Mouse (Mus musculus): ENCODE results near the gene Mrpl50.
"Not testable (repeated sequence)": the region's sequence is repeated elsewhere in the genome, so short reads cannot be mapped to it uniquely, and the experiment has no call there.

Mrpl50 gene

DNA sequence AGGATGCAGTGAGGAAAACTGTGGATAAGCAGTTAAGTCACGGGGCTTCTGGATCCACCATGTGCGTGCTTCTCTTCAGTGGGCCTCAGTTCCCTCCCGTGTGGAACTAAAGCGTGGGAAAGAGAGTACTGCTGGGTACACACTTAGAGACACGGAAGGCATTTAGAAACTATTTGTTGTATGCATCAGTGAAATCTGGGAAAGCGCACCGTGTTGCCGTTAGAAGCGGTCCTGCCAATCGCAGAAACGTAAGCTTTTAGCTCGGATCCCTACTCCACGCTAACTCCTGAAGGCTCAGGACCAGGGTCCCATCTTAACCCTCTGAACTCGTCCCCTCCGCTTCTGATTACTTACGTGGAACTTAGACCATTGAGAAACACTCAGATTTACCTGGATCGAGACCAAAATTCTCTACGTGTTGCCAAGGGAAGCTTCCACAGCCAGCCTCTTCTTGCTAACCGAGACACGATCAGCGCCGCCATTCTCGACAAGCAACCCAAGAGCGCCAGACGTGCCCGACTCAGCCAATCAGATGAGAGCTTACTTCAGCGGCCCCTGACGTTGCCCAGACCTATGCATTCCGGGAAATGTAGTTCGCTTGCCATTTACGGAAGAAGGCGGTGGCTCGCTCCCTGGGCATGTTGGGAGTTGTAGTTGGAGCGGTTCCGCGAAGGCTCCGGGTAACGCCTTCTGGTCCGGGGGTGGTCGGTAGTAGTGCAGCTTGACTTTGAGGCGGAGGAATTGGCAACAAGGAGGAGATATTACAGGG is at the start of gene Mrpl50, which contains the start of gene Zfp189:
Mrpl50 (minus strand) TSS at position 522 of the 769 bp plus-strand sequence.
Zfp189 (plus strand) TSS at position 605 of the 769 bp plus-strand sequence.
- peak; percentile 98 for DNase-seq (ENCODE audit: low read depth, low spot score)

DNA sequence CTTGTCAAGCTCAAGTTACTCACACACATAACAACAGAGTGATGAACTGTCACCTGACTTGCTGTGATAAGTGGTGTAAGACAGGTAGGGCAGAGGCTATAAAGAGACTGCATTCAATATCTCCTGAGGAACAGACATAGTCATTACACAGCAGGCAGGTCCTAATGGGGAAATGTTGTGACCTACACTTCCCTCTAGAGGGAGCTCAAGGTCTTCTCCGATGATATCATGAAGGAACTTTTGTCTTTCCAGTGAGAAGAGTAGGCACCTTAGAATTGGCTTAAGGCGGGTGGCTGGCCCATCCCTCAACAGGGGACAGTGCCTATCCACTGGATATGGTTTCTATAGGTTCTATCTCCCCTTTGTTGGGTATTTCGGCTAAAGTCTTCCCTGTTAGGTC is 46.7 kb upstream of the Mrpl50 start:
- peak; percentile 81 for DNase-seq (ENCODE audit: low read depth, low spot score)

DNA sequence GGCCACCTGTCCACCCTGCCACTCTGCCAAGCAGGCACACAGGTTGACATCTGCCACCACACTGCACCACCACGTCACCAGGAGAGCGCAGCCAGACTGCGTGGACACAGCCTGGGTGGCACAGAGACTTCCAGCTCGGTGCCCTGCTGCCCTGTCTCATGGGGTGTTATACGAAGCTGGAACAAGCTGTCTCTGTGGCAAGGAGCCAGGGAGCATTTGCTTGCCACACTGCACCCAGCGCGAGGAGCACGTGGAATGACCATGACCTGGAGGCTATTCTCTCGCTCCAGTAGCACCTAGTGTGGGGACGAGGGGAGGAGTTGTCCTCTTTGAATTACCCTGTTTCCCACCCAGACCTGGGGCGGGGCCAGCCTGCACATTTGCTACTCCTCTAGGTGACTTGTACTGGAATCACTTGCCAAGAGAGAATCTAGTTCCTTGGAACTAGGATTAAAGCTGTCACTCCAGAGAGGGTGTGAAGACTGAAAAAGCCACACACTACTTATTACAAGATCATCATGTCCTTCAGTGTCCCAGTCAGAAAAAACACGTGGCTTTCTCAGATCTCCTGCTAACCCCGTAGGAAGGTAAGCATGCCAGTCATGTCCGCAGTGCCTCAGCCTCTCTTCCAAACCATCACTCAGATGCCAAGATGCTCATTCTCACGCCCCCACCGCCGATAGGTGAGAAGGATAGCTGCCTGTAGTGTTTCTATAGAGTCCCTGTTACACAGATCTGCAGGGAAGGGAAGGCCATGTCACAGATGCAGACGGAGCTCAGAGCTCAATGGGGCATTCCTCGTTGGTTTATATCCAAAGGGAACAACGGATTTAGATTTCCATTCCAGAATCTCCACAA is 39.3 kb upstream of the Mrpl50 start:
- DNase-seq (ENCODE audit: low read depth, low spot score), result no peak

DNA sequence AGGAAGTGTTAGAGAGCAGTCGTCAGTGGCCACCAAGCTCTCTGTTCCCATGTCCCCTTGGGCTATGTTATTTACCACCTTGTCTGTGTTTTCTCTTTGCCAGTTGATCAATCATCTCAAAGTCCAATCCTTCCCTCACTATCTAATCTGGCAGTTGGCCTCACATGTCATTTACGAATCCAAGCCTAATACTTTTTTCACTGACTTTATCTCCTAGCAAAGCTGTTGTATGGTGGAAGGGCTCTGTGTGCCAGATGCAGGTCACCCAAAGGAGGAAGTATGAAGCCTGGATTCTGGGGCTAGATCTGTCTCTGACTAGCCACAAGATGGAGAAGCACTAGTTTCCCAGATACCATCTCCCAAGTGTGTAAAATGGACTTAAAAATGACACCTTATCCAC is 37.3 kb upstream of the Mrpl50 start:
- DNase-seq (ENCODE audit: low read depth, low spot score), result no peak

DNA sequence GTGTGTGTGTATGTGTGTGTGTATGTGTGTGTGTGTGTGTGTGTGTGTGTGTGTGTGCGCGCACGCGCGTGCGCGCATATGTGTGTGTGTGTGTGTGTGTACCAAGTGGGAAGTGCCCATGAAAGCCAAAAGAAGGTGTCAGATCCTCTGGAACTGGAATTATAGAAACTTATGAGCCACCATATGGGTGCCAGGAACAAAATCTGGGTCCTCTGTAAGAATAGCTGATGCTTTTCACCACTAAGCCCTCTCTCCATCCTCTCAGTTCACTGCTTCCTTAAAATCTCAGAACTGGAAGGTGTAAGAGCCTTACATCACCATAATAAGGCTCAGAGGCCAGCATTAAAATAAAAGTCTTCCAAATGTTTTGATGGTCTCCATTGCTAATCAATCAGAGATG is 36.5 kb upstream of the Mrpl50 start:
- DNase-seq (ENCODE audit: low read depth, low spot score), result no peak

DNA sequence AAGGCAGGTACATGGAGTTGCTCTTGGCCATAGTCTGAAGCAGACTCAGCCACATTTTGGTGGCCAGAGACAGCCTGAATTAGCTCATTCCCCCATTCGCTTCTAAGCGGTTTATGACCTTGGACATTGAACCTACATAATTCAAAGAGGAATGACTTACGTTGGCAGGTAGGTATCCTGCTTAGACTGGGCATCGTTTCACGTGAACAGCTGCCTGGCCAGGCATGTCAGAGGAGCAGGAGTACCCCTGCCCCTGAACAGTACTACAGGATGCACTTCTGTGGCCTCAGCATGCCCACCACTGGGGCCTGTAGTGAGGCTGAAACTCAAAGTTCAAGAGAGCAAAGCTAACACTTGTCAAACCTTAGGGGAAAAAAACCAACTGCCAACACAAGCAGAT is 32.5 kb upstream of the Mrpl50 start:
- no peak for DNase-seq (ENCODE audit: low read depth, low spot score)

DNA sequence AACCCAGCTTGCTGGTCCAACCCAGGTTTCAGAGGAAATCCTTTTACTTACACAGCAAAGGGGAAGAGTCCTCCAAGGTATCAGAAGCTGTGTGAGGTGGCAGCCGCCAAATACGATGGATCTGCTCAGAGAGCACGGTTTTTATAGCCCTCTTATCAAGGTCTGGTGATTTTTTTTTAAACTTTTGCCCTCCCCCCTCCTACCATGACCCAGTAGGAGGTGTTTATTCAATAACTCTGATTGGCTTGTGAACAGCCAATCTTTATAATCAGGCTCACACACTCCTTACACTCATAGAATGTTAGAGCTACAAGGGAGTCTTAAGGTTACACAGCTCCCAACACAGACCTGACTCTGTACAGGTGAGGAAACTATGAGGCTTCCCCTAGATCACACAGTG is 28.5 kb upstream of the Mrpl50 start, which contains the start of gene Aldob:
Aldob (minus strand) TSS at position 164 of the 400 bp plus-strand sequence.
- no peak for DNase-seq (ENCODE audit: low read depth, low spot score)

DNA sequence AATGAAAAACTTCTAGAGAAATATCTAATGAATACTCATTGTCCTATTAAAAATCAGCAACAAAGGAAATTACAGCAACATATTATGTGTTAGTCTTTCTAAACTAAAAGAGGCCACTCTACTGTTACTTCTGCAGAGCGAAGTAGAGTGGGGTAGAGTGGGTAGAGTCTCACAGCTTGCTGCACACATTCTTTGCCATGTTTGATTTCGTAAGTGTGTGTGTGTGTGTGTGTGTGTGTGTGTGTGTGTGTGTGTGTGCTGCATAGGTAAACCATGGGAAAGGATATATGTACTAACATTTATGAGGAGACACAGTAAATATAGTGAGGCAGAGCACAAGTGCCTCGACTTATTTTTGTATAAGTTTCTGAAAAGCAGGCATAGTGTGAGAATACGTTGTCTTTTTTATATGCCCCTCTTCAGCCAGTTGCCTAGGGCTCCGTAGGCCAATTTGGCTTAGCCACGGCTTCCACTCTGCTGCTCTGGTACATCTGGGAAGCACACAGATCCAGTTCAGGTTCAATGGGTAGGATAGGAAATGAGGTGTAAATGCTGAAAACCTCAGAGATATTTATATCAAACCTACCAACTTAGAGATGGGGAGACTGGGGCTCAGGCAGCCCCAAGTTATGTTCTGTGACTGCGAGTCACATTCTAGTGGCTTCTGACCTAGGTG is 26.8 kb upstream of the Mrpl50 start:
- DNase-seq (ENCODE audit: low read depth, low spot score), result no peak

DNA sequence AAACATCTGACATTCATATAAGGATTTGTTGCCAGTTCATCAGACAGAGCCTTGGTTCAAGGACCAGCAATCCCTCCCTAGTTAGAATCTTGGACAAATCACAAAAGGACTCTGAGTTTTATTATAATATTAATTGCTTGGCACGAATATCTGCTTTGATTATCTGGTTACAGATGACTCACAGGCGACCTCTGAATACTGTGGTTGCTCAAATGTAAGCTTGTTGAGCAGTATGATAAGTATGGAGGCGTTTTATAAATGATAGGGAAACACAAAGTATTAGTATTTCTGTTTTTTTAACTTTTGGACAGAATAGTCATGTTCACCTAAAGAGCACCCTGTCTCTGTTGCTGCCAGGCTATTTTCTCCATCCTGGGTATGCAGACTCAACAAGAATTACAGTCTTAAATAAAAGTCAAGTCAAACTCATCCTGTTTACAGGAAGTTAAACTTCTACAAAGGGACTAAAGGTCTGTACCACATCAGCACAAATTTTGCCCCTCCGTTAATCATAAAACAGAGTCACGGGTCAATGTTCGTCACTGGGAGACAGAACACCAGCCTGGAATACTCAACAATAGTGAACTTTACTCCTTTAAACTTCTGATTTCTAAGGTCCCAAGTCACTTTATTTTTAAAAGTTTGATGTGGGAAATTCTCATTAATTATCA is 26.1 kb upstream of the Mrpl50 start:
- no peak for DNase-seq (ENCODE audit: low read depth, low spot score)

DNA sequence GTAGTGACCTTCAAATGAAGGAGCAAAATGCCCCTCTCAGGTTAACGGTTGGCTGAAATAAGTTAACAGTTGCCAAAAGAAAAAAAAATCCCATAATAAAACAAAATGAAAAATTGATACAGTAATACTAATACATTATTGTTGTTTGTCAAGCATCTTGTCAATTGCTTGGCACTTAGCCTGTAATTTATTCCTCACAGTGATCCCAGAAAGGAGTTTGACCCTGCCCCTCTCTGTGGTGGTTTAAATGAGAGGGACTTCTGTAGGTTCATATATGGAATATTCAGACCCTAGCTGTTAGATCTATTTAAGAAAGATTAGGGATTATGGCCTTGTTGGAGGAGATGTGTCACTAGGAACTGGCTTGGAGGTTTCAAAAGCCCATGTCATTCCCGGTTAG is 25.1 kb upstream of the Mrpl50 start:
- DNase-seq (ENCODE audit: low read depth, low spot score), result no peak

DNA sequence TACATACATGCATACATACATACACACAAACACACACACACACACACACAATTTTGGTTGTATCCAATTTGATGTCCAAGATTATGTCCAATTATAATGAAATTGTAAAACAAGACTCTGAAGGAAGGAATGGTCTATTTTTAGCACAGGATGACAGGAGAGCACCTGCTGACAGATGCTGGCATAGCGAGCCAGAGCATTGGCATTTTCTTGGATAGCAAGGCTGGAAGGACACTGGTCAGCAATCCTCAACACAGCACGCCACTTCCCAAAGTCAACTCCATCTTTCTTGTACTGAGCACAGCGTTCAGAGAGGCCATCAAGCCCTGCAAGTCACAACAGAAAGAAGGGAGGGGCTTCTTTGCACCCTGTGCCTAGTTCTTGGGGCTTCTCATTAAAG is 20.1 kb upstream of the Mrpl50 start:
- DNase-seq (ENCODE audit: low read depth, low spot score), result no peak

DNA sequence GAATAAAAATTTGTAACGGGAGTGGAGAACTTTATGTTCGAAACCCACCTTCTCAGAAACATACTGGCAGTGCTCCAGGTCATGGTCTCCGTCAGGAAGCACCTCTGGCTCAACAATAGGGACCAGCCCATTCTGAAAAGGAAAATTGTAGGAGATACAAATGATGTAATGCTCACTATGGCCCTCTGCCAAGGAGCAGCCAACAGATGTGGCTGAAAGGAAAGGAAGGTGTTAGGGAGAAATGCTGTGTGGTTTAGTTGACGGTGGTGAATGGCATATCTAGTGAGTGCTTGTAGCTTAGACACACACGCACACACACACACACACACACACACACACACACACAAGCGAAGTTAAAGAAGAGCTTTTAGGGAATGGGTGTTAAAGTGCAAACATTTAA is 18.8 kb upstream of the Mrpl50 start:
- DNase-seq (ENCODE audit: low read depth, low spot score), result no peak

DNA sequence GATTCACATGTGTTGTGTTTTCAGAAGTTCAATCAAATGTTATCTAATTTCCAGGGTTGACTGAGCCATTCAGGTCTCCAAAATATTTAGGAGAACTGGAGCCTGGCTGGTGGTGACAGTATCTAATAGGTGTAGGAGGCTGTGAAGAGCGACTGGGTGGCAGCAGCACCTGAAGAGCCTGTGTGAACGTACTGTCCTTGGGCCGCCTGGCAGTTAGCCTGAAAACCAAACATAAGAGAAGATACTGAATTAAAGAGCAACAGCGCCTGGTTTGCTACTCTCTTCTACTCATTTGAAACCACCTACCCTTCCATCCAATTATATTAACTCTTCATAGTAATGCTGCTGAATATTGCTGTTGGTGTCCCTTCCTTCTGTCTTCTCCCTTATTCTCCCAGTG is 15.8 kb upstream of the Mrpl50 start:
- no peak for DNase-seq (ENCODE audit: low read depth, low spot score)

DNA sequence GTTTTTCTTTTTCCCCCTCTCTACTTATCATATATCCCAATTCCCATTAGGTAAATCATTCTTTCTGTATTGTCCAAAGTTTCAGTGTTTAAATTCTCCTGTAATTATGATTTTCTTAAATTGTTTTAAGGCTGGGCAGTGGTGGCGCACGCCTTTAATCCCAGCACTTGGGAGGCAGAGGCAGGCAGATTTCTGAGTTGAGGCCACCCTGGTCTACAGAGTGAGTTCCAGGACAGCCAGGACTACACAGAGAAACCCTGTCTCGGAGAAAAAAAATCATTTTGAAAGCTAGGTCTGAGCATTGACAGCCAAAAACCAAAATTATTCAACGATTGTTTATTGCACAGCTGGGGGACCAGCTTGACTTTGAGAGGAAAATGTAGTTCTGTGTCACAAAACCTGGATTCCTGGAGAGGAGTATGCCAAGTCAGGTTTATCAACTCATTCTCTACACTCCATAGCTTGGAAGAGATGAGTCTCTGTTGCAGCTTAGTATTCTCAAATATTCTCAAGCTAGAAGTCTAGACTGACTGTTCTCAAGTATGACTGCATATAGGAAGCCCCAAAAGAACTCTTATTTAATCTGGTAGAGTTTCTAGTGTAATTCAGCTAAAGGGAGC is 14.9 kb upstream of the Mrpl50 start:
- DNase-seq (ENCODE audit: low read depth, low spot score), result no peak

DNA sequence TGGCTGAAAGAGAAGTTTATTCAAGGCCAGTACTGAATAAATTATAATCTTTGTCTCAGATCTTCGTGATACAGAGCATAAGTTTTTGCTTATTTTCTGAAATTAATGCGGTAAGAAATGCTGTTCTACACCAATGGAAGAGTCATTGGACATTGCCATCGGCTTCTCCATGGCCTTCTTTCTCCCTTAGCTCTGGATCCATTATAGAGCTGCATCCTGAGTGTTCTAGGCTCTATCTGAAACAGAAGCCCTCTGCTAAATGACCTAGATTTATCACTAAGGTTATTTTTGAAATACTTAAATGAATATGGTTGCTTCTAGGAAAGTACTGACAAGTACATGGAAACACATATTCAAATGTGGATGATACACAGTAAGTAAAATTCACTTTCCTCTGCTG is 14.1 kb upstream of the Mrpl50 start:
- no peak for DNase-seq (ENCODE audit: low read depth, low spot score)

DNA sequence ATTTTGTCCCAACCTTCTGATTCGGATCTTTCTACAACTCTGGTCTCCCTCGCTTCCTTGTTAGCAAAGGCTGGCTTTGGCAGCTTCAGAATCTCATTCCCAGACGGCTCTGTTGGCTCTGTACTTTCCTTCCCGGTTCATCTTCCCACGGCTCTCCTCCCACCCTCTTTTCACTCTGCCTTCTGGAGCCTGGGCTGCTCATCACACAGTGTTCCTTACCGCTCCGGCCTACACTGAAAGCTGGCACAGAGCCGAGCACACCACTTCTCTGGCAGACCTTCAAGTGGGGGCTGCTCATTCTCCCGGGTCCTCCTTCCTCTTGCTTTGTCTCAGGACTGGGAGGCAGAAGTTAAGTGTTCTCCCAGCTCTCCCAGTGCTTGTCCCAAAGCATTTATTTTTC is 1.7 kb upstream of the Mrpl50 start:
- DNase-seq (ENCODE audit: low read depth, low spot score), result no peak

DNA sequence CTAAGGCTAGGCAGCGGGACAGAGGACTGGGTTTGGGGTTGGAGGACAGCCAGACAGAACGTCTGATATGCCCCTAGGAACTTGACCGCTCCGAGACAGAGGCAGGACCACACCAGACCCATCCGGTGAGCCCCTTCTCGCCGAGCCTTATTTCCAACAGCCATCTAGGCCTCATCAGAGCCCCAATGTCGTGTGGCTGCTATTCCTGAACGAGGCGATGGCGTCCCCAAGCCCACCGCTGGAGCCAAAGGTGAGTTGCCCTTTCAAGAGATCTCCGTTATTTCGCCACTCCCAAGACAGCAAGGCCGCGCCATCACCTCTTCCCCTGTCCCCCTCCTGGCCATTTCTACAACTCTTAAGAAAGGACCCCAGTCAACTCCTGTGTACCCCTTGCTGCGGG is 453 bp upstream of the Mrpl50 start:
- DNase-seq (ENCODE audit: low read depth, low spot score), result no peak

DNA sequence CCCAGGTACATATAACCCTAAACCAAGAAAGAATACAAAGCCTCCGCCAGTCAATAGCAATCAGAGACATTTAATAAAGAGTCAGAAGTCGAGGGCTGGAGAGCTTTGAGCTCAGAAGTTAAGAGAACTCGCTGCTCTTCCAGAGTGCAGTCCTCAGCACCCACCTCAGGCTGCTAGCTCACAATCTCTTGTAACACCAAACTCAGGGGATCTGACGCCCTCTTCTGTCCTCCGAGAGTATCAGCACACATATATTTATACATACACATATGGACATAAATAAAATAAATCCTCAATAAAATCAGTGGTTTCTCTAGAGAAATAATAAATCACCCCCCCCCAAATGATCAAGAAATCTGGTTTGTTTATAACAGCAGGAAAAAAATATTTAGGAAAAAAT is 1.4 kb downstream of the Mrpl50 start:
- DNase-seq (ENCODE audit: low read depth, low spot score), result peak; percentile 87

DNA sequence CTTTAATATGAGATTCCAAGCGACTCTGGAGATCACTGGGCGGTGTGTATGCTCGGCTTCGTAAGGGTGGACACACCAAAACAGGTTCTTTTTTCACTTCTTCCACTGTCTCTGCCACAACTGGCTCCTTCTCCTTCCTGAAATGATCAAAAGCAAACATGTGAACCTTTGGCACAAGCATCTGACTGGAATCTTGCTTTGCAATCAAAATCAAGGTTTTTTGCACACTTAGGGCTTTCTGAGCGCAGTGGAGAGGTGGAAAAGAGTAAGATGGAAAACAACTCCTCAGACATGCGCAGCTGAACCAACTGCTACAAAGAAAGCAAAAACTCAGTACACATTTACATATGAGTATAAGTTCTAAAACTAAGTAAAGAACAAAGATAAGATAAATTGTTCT is 6.5 kb downstream of the Mrpl50 start:
- DNase-seq (ENCODE audit: low read depth, low spot score), result no peak

DNA sequence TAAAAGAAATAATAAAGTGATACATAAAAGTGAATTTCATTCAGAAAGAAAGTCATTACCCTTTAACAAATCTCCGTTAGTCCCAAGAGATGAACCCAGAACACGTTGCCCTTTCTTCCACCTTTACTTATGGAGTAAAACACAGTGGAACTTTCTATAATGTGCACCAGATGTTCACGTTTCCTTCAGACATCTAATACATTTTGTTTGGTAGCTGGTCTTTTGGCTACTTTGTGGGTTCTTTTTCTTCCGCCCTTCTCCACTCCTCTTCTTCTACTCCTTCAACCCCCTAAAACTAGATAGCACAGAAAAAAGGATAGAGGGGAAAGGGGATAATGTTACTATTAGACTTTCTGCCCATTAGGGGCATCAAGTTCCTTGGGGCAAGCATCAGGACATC is 8.3 kb downstream of the Mrpl50 start:
- DNase-seq (ENCODE audit: low read depth, low spot score), result no peak

DNA sequence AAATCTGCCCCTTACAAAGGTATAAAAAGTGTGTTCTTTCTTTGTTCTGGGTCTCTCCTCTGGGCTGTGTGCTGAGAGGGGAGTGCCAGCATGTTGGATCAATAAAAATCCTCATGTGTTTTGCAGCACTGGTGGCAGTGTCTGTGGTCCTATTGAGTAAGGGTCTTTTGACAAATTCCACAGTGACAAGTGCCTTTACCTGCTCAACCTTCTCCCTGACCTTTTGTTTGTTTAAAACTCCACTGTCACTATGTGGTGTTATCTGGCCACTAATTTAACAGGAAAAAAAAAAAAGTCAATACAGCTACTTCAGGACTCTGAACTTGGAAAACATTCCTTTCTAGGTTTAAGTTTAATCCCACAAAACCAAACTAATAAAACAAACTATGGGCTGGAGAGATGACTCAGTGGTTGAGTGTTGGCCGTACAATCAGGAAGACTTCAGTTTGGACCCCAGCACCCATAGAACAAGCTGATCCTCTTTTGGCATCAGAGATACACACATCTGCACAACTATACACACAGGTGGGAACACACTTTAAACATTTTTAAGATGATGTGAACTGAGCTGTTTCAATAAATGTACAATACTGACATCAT is 10.6 kb downstream of the Mrpl50 start:
- DNase-seq (ENCODE audit: low read depth, low spot score), result not testable (repeated sequence)

Data from ES-CJ7 (cell line).